Mouse (Mus musculus) bone marrow, adult 2 months (tissue): Measurements from ENCODE around the gene Klhl40.

Experiments
- CTCF ChIP-seq: fragments of 200-500 bp; IDR thresholded peaks from 2 replicates; pipeline ENCODE4 v1.5.1; 2011; ENCODE audit warnings: low read length, control low read depth; ENCODE audit not compliant: control insufficient read depth, insufficient read depth
- POLR2A ChIP-seq: fragments of 200-500 bp; IDR thresholded peaks from 2 replicates; pipeline ENCODE4 v1.6.1; 2011; ENCODE audit warnings: low read depth, mild to moderate bottlenecking, control low read depth, low read length, borderline replicate concordance; ENCODE audit not compliant: control insufficient read depth

- TF ChIP-seq CTCF (no peak), POLR2A (no peak)
Observed at GRCm38 (mm10) chr9:121763716-121764115, 13.7 kb upstream of the Klhl40 start.
